Mouse (Mus musculus) heart, adult 11 months (tissue): ENCODE measurements around the gene Cdip1.

ENCODE experiments used
- DNase-seq: peaks from one replicate; pipeline ENCODE4 v3.0.0; 2022

Gene Cdip1

DNA sequence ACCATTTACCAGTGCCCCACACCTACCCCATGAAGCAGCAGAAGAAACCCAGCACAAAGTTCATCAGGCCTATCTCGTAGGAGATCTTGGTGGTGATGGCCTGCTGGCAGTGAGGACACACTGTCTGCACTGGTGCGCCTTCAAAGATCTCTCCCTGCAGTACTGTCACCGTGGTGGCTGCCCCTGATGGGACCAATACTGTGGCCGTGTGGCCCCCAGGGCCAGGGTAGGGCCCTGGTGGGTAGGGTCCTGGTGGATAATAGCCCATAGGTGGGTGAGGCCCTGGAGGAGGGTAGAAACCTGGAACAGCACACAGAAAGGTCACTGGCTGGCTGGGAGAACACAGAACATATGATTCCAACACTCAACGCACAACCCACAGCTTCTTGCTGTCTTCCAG is 21.4 kb downstream of the Cdip1 start:
- peak; percentile 85 for DNase-seq

DNA sequence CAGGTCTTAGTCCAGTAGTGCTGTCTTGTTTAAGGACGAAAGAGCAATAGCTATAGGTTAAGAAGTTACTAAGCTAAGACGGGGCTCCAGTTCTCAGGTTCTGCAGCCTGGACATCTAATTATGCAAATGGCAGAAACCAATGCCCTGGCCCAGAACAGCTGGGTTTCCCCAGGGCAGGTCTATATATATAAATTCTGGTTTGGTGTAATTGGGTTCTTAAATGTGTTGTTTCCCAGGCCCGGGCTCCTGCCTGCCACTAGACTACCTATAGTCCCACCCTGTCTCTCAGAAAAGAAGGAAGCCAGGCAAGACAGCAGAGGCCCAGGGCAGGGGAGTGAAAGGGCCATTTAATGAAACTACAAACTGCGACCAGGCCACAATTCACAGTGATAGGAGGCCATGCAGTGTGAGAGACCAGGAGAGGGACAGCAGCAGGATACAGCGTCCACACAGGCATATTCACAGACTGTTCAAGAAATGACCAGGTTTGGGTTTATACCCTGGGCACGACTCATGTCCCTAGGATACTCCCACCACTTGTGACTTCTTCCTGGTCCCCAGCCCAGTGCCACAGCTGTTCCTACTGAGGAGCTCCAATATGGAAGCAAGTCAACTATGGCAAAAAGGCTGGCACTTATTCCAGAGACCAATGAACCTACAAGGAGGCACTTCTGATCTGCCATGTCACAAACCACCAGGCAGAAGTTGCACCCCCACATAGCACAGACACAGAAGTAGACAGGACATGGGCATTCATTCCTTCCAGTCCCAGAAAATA is 22.9 kb downstream of the Cdip1 start:
- peak; percentile 78 for DNase-seq

DNA sequence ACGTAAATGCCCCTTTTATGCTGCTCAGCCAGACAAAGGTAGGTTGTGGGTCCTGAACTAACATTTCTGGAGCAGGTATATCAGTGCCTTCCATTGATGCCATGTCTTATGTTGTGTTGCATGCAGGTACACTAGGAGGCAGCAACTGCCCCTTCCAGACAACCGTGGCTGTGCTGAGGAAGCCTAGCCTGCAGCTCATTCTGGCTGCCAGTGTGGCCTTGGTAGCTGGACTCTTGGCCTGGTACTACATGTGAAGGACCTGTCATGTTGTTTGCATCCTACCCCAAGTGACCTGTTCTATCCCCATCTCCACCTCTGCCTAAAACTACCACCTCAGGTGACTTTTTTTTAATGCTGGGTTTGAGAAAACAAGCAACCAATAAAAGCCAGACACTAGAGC is 24.2 kb downstream of the Cdip1 start:
- DNase-seq = peak; percentile 72

DNA sequence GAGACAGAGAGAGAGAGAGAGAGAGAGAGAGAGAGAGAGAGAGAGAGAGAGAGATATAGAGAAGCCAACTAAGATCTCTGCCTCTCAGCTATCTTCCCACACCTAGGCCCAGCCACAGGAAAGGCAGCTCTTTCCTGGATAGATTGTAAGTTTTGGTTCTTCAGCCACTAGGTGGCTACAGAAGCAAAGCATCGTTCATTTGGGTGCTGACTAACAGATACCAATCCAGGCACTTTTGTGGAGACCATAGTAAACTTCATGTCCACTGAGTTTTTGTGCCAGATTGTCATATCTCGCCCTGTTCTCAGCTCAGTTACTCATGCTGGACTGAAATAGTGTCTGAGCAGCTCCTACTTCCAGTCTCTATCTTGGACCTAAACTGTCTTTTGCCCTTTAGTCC is 26.8 kb downstream of the Cdip1 start:
- DNase-seq = peak; percentile 87

DNA sequence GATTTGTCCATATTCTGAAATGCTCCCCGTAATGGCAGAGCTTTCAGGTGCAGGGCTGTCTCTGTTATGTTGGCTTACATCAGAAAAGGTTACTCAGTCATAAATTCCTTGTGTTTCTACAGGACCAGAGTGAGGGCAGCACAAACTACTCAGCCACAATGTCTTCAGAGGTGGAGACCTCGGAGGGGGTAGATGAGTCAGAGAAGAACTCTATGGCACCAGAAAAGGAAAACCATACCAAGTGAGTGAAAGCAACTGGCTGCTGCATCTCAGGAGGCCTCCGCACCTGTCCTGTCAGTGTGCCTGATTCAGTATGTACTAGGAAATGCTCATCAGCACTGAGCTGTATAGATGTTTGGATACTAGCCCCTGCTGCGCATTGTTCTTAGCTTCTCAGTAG is 27.7 kb downstream of the Cdip1 start:
- DNase-seq = peak; percentile 65

DNA sequence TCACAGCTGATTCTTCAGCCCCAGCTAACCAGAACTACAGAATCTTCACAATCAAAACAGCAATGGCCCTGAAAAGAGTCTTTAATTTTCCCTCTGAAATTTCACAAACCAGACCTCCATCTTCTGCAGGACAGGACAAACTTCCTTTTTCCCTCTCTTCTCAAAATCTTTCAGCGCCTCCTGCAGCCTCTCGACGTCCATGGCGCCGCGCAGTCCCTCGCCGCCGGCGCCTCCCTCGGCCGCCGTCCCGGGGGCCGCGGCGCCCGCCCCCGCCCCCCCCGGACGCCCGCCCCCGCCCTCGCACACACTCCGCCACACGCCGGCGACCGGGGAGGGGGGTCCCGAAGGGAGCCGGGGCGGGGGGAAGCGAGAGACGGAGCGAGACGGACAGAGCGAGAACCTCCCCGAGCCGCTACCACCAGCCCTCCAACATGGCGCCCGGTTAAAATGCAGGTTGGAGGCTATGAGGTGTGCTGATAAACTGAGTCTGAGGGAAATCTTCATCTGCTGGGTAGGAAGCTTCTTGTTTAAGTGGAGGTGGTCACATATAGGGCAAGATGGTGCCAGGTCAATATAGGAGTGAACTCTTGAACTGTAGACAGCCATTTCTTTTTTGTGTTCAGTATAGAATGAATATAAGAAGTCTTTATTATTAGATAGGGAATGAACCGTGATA is 33.3 kb downstream of the Cdip1 start:
- peak; percentile 86 for DNase-seq

DNA sequence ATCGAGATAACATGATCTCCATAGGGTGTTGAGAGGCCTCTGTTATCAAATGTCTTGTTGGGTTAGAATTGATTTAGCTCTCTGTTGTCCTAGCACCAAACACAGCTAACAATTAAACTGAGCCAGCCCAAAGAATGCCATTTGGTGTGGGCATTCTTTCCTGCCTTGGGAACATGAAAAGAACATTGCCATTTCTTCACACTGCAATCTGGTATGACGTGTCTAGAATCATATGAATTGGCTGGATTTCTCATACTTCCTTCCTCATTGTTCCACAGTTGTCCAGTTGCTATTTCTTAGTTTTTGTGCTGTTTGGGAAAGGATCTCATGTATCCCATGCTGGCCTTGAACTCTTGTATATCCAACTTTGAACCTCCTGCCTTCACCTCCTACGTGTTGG is 36.0 kb downstream of the Cdip1 start:
- DNase-seq = peak; percentile 77

DNA sequence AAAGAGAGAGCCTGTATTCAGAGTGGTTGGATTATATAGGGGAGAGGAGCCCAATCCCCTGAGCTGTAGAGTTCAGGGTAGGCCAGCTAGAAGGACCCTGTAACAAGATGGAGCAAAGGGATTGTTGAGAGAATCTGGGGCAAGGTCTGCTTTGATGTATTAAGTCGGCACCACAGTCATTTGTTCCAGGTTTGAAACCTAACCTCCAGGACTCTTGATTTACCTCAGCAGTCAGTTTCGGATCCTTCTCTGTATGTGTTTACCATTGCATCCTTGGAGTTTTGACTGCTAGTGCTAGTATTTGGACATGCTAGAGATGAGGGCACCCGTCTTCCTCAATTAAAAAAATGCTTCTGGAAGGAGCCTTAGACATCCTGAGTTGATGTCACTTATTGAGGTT is 37.9 kb downstream of the Cdip1 start:
- peak; percentile 78 for DNase-seq

DNA sequence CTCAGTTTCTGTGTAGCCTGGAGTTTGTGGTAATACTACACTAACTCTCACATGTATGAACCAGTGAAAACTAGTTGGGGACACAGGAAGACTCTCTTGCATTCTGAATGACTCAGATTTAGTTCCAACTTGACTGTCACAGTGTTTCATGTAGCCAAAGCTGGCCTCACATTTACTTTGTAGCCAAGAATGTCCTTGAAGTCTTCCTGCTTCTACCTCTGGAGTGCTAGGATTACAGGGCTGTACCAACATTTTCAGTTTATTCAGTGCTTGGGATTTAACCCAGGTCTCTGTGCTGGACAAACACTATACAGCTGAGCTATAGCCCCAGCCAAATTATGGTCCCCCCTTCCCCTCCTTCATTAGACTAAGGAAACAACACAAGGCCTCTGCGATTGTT is 47.9 kb downstream of the Cdip1 start:
- DNase-seq = peak; percentile 36

DNA sequence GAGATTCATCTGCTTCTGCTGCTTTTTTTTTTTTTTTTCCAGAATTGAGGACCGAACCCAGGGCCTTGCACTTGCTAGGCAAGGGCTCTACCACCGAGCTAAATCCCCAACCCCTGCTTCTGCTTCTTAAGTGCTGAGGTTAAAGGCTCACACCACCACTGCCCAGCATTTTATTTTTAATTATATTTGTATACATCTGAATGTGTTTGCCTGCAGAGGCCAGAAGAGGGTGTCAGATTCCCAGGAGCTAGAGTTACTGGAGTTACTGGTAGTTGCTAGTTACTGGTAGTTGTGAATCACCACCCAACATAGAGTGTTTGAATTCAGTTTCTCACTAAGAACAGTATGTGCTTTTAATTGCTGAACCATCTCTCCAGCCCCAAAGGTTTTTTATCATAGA is 50.1 kb downstream of the Cdip1 start:
- DNase-seq = peak; percentile 61

DNA sequence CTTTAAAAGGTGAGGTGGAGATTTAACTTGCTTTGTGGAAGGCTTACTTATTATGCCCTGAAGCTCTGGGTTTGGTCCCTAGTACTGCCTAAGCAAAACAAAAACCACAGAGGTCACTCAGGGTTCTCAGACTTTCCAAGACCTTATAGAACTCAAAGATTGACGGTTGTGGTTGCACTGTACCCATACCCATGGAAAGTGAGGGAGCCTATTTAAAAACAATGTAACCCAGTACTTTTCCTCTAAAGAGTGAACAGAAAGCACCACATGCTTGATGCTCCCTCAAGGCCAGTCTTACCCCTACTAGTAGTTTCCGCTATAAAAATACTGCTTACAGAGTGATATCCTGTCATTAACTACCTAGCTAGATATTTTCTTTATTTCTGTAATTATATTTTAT is 53.8 kb downstream of the Cdip1 start:
- peak; percentile 61 for DNase-seq

DNA sequence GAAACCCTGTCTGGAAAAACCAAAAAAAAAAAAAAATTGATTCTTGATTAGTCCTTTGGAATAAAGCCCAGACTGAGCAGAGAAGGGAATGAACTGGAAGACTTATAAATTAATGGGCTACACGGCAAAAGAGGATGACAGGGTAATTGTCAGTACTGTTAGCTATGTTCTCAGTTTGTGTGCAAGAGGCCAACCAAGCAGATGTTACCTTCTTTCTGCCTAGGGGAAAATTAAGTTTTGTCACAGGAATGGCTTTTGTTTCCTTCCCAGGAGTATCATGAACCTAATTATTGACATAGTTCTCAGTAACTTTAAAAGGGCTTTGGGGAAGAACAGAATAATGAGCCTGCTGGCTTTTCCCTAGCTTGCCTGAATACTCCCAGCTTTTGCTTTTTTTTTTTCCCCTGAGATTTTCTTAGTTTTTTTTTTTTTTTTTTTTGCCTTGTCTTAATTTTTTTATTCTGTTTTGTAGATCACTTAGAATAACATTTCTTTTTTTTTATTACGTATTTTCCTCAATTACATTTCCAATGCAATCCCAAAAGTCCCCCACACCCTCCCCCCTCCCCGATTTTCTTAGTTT is 59.2 kb downstream of the Cdip1 start:
- no peak for DNase-seq

DNA sequence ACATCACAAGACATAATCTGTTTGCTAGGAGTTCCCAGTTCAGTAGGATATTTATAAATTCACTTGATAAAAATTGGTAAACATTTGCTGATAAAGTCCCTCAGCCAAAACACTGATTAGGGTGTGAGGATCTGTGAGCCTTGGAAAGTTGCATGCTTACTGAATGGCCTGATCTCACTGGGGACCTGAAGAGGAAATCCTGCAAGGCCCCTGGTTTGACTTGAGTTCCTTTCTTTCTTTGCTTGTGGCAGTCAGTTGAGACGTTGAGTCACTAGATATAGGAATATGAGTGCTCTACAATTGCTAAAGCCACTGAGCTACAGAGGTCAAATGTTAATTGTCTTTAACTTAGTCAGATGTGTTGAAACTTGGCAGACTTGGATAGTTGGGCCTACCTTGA is 62.1 kb downstream of the Cdip1 start:
- peak; percentile 88 for DNase-seq

DNA sequence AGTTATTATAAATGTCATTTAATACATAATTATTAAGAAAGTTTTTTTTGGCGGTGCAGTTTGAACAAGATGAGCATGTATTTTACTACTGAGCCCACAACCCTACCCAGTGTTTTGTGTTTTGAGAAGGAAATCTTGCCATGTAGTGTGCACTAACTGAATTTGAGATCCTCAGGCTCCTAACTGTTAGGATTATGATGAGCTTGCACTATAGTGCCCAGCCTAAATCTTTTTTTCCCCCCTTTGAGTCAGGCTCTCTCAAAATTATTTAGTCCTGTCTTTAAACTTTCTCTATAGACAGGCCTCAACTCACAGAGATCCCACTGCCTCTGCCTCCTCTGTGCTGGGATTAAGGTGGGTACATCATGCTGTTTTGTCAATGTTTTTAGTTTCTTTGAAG is 62.6 kb downstream of the Cdip1 start:
- peak; percentile 52 for DNase-seq

DNA sequence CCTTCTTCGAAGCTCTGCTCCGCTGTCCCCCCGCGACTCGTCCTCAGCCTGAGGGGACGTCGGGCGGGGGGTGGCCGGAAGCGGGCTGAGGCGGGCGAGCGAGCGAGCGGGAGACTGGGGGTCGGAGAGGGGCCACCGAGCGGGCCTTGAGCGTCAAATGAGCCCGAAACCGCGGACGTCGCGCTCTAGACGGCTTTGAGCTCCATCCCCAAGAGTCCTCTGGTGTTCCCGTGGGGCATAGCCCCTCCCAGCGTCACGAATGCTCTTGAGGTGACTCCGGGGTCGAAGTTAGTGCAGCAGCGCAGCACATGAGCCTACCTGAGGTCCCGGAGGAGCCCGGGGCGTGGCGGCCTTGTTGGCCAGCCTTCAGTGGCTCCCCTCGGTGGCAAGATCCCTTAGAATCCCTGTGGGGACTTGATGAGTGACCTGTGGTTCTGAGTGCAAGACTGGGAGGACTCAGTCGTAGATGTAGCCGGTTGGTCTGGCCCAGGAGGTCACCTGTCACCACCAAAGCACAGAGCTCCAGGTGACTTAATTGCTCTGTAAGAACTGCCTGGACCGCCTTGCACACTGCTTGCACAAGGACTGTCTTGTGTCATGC is 63.5 kb downstream of the Cdip1 start:
- no peak for DNase-seq

DNA sequence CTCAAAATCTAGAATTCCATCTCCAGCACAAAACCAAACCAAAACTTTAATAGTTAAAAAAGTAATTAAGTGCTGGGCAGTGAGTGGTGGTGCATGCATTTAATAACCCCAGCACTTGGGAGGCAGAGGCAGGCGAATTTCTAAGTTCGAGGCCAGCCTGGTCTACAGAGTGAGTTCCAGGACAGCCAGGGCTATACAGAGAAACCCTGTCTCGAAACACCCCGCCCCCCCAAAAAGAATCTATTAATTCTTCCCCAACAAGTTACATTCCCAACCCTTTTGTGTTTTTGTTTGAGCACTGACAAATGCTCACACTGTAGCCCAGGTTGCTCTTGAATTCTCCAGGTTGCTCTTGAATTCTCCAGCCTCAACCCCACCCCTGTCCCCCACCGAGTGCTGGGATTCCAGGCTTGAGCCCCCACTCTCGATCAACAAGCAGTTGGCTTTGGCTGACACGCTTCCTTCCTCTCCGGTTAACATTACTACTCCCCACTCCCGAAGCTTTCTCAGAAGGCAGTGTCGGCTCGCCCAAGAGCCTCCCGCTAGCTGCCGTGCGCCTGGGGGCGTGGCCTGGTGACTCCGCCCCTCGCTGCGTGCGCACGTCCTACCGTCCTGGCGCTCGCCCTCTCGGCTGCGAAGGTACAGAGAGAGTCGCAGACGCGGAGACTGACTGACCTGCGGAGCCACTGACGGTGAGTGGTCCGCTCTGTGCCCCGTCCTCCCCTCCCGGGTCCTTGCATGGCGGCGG is 64.1 kb downstream of the Cdip1 start, which contains the start of gene Hmox2:
Hmox2 (plus strand) TSS at position 582 of the 748 bp plus-strand sequence.
- peak; percentile 100 for DNase-seq

DNA sequence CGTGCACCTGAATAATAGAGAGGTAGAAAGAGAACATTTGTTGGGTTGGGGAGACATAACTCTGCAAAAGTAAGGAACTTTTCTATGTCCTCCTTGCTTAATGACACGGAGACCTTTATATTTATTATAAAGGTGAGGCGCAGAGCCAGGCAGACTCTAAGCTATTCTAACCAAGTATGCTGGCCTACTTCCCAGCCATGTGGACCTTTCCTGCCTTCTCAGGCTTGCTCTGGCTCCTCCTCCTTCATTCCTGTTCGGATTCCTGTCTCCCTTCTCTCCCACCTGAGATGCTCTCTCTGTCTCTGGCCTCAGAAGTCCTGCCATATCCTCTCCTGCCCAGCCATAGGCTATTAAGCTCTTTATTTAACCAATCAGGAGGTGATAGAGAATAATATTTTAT is 64.8 kb downstream of the Cdip1 start:
- DNase-seq = peak; percentile 84

DNA sequence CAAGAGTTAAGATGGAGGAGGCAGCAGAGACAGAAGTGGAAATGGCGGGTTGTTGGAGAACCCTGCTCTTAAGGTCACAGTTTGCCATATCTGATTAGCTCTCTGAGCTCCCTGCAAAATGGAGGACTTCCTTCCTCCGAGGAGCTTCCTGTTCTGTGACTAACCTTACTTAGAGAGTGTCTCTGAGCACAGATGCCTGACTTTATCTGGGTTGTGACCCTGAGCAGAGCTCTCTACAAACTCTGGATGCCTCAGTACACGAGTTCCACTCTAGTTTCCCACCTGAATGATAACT is 67.2 kb downstream of the Cdip1 start:
- DNase-seq = peak; percentile 93

DNA sequence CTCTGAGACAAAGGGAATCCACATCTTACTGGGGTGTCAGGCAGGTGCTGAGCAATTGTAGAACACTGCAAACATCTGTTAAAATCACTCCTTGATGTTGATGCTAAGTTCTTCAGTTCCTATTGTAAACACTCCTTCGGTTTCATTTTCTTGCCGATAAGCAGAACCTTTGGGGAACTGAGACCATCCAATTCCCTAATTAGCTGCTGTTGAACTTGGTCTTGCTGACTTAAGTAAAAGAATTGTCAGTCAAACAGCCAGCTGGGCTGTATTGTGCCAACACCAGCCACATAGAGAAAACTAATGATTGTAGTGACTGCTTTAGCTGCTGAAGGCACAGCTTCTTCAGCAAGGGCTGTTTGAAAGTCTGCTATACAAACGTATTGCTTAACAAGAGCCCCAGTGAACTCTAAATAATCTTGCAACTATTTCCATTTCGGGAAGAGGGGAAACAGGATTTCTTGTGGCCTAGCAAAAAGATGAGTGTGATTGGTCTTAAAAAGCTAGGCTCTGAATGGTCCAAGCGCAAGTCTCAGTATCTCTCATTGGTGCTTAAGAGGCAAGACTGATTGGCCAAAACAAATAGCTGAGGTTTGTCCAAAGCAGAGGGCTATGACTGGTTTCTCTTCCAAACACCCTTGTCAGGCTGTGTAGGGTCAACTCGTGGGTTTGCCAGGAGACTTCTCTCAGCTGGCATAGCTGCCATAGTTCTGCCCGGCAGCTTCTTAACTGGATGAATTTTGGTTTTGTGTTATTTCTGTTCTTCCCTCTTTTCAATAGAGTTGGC is 67.8 kb downstream of the Cdip1 start:
- peak; percentile 93 for DNase-seq

DNA sequence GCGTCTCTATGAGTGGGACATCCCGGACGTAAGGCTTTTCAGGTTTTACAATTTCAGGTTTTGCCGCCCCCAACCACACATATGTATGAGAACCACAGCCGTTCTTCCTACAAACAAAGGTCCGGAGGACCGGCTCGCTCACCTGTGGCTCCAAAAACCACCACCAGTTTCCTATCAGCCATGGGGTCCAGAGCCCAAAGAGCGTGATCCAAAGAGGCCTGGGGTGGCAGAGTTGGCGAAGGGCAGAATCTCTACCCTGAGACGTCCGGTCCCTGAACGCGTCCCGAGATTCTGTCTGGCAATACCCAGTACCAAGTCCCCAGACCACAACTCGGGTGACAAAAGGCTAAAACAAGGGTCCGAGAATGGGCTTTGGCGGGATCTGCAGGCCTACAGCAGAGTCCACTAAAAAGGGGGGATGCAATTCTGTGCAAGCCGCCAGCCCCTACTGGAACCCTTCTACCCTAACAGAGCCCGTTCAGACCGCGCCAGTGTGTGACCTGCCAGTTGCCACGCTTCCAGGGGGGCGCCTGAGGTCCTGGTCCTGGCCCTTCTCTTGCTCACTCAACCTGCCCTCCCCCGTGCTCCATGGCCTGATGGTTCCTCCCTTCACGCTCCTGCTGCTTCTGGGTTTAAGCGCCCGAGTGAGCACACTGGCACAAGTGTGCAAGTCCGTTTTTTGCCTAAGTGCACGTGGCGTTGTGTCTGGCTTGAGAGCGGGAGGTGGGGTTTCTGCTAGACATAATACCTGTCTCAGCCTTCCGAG is 71.2 kb downstream of the Cdip1 start, which contains the start of gene Nmral1:
Nmral1 (minus strand) TSS at position 604 of the 766 bp plus-strand sequence.
- DNase-seq = peak; percentile 97

DNA sequence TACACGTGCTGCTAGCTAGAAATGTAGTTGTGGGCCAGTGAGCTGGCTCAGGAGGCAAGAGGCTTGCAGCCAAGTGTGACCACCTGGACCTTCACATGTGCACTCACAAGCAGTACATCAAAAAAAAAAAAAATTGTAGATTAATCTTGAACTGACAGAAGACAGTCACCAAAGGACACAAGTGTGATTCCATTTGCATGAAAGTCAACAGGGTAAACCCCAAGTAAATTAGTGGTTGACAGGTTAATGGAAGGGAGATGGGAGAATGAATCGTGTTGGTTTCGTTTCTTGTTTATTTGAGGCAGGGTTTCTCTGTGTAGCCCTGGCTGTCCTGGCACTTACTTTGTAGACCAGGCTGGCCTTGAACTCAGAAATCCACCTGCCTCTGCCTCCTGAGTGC is 72.2 kb downstream of the Cdip1 start:
- DNase-seq = peak; percentile 53
